Mouse (Mus musculus): ENCODE results near the gene Mical3. TPM values are rescaled to one million over a fixed set of nuclear protein-coding genes. Genes with fewer than 3 reads are reported as not detected.
A peak's percentile ranks its signal among the peaks of the same experiment; 100 is the strongest.

Mical3 gene
- polyA plus RNA-seq, 1 experiment from 2014 or later: 51.7 TPM

DNA sequence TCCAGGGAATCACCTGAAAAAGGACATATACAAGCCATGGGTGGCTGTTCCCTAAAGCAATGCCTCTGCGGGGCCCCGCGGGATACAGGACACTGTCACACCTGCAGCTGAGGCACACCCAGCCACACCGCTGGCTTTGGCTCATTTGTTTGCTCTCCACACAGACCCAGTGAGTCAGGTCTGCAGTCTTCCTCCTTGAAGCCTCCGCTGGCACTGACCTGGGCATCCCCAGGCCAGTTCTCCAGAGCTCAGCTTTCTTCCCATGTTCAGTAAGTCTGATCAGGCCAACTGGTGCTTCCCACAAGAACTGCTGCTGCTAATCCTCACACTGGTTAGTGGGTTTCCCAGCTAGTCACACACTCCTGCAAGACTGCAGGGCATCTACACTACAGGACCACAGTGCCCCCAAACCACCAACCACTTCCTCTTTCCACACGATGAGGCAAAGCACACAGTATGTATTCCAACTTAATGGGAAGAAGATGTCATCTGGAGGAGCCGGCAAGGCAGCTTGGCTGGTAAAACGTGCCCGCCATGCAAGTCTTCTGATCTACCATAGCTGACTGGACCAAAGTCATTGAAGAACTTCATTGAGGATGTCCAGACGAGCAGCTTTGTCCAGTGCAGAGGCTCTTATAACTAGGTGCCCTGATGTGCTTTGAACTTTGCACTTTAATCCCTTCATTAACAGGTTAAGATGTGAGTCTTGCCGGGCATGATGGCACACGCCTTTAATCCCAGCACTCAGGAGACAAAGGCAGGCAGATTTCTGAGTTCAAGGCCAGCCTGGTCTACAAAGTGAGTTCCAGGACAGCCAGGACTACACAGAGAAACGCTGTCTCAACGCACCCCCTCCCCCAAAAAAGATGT lies 228.8 kb downstream of the Mical3 start:
- no peak overlapping the region for H3K4me2 ChIP-seq (ENCODE audit: low read length)
- H3K36me3 ChIP-seq (ENCODE audit: control insufficient read depth, insufficient read depth, low read length): no peaks in the 10 kb centered on the region
- no peak overlapping the region for H3K27ac ChIP-seq (replicated peaks; ENCODE audit: low read depth, low read length)
- DNase-seq (no peak), ATAC-seq (ENCODE audit: low FRiP score, low TSS enrichment) (no peak)
- 91% methylated on average over 14 of the region's 14 CpGs for WGBS
- no peaks in the 10 kb centered on the region for H3K4me1 ChIP-seq (ENCODE audit: control insufficient read depth, insufficient read depth, low read length)
- no peaks in the 10 kb centered on the region for H3K27me3 ChIP-seq (ENCODE audit: control insufficient read depth, insufficient read depth, low read length)
- H3K9ac ChIP-seq (replicated peaks; ENCODE audit: low read length): no peak overlapping the region
- no peak overlapping the region for H3K4me3 ChIP-seq (replicated peaks; ENCODE audit: low read depth, low read length)
- H3K9me3 ChIP-seq (ENCODE audit: control insufficient read depth, low read length): no peaks in the 10 kb centered on the region

DNA sequence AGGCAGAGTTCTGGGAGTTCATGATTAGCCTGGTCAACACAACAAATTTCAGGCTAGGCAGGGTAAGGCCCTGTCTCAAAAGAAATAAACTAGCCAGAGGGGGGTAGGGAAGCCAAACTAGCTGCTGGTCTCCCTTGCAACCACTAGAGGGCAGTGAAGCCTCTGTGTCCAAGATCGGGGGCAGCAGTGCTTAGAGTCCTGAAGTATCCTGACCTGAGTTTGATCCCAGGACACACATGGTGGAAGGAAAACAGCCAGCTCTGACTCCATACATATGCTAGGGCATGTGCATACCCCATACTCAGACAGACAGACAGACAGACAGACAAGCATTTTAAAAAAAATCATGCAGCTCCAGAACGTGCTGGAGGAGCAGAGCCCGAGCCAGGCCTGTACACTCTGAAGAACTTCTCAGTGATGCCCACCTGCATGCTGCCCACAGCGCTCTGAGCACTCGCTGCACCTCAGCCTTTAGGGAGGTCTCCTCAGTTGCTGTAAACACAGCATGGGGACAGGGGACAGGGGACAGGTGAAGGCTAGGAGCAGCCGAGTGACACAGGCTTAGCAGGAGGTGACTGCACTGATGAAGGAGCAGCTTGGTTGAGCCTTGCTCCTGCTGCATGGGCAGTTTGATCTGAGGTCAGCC lies 232.5 kb downstream of the Mical3 start:
- no peak overlapping the region for H3K4me2 ChIP-seq (ENCODE audit: low read length)
- H3K4me1 ChIP-seq (ENCODE audit: control insufficient read depth, insufficient read depth, low read length): no peaks in the 10 kb centered on the region
- no peak for ATAC-seq (ENCODE audit: low FRiP score, low TSS enrichment)
- H3K36me3 ChIP-seq (ENCODE audit: control insufficient read depth, insufficient read depth, low read length): peaks cover 25% of the 10 kb centered on the region
- no peak overlapping the region for H3K27ac ChIP-seq (replicated peaks; ENCODE audit: low read depth, low read length)
- no peaks in the 10 kb centered on the region for H3K9me3 ChIP-seq (ENCODE audit: control insufficient read depth, low read length)
- 67% methylated on average over 6 of the region's 6 CpGs for WGBS
- H3K27me3 ChIP-seq (ENCODE audit: control insufficient read depth, insufficient read depth, low read length): no peaks in the 10 kb centered on the region
- H3K4me3 ChIP-seq (replicated peaks; ENCODE audit: low read depth, low read length): no peak overlapping the region
- no peak overlapping the region for H3K9ac ChIP-seq (replicated peaks; ENCODE audit: low read length)
- peak; percentile 77 for DNase-seq

DNA sequence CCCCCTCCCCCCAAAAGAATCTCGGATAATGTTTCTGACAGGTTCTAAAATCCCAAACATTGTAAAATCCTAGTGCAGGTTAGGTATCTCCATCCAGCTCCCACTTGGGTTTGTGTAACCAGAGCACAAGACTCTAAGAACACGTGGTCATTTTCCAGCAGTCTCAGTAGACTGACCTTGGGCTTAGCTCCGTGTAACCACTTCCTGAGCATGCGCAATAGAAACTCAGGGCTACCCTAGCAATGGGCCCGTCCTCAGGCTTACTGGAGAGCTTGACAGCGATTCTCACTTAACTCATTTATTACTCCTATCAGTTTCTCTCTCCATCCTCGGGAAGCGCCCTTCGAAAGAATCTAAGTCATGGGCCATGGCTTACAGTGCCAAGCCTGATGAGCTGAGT lies 236.3 kb downstream of the Mical3 start:
- Histone ChIP-seq H3K27me3 (ENCODE audit: control insufficient read depth, insufficient read depth, low read length) (no peaks in the 10 kb centered on the region), H3K9me3 (ENCODE audit: control insufficient read depth, low read length) (no peaks in the 10 kb centered on the region), H3K4me3 (replicated peaks; ENCODE audit: low read depth, low read length) (no peak overlapping the region), H3K27ac (replicated peaks; ENCODE audit: low read depth, low read length) (no peak overlapping the region), H3K36me3 (ENCODE audit: control insufficient read depth, insufficient read depth, low read length) (peaks cover 48% of the 10 kb centered on the region), H3K4me2 (ENCODE audit: low read length) (no peak overlapping the region), H3K4me1 (ENCODE audit: control insufficient read depth, insufficient read depth, low read length) (no peaks in the 10 kb centered on the region), H3K9ac (replicated peaks; ENCODE audit: low read length) (no peak overlapping the region)
- WGBS: 93% methylated on average over 9 of the region's 9 CpGs
- ATAC-seq (ENCODE audit: low FRiP score, low TSS enrichment) (no peak), DNase-seq (no peak)

DNA sequence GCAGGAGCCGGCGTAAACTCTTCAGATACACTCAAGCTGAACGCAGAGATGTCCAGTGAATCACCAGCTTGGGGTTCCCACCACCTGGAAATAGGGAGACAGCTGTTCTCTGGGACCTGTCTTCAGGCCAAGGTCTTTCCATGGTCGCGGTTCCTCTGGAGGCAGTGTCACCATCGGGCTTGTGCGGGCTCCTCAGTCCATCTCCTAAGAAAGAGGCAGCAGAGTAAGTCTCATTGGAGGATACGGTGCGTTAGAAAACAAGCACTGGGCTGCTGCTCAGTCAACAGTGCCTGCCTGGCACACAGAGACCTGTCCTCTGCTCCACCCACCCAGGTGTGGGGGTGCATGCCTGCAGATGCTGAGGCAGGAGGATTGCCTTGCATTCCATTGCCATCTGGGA lies 236.7 kb downstream of the Mical3 start:
- no peaks in the 10 kb centered on the region for H3K4me1 ChIP-seq (ENCODE audit: control insufficient read depth, insufficient read depth, low read length)
- H3K9ac ChIP-seq (replicated peaks; ENCODE audit: low read length): no peak overlapping the region
- DNase-seq: no peak
- WGBS: 97% methylated on average over 9 of the region's 9 CpGs
- no peaks in the 10 kb centered on the region for H3K9me3 ChIP-seq (ENCODE audit: control insufficient read depth, low read length)
- ATAC-seq (ENCODE audit: low FRiP score, low TSS enrichment): no peak
- H3K27me3 ChIP-seq (ENCODE audit: control insufficient read depth, insufficient read depth, low read length): no peaks in the 10 kb centered on the region
- no peak overlapping the region for H3K4me2 ChIP-seq (ENCODE audit: low read length)
- H3K36me3 ChIP-seq (ENCODE audit: control insufficient read depth, insufficient read depth, low read length): peaks cover 52% of the 10 kb centered on the region
- no peak overlapping the region for H3K4me3 ChIP-seq (replicated peaks; ENCODE audit: low read depth, low read length)
- H3K27ac ChIP-seq (replicated peaks; ENCODE audit: low read depth, low read length): no peak overlapping the region

DNA sequence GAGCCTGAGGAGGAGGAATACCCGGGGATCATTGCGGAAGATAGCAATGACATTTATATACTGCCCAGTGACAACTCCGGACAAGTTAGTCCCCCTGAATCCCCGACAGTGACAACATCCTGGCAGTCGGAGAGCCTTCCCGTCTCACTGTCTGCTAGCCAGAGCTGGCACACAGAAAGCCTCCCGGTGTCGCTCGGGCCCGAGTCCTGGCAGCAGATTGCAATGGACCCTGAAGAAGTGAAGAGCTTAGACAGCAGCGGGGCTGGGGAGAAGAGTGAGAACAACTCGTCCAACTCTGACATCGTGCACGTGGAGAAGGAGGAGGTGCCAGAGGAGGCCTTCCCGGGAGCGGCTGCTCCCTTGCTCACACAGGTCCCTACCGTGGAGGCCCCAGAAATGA lies 244.1 kb downstream of the Mical3 start:
- Histone ChIP-seq H3K9me3 (ENCODE audit: control insufficient read depth, low read length) (no peaks in the 10 kb centered on the region), H3K27ac (replicated peaks; ENCODE audit: low read depth, low read length) (no peak overlapping the region), H3K4me1 (ENCODE audit: control insufficient read depth, insufficient read depth, low read length) (no peaks in the 10 kb centered on the region), H3K36me3 (ENCODE audit: control insufficient read depth, insufficient read depth, low read length) (peaks cover 55% of the 10 kb centered on the region), H3K27me3 (ENCODE audit: control insufficient read depth, insufficient read depth, low read length) (no peaks in the 10 kb centered on the region), H3K9ac (replicated peaks; ENCODE audit: low read length) (no peak overlapping the region), H3K4me3 (replicated peaks; ENCODE audit: low read depth, low read length) (no peak overlapping the region), H3K4me2 (ENCODE audit: low read length) (no peak overlapping the region)
- WGBS: 93% methylated on average over 17 of the region's 17 CpGs
- ATAC-seq (ENCODE audit: low FRiP score, low TSS enrichment) (no peak), DNase-seq (no peak)

DNA sequence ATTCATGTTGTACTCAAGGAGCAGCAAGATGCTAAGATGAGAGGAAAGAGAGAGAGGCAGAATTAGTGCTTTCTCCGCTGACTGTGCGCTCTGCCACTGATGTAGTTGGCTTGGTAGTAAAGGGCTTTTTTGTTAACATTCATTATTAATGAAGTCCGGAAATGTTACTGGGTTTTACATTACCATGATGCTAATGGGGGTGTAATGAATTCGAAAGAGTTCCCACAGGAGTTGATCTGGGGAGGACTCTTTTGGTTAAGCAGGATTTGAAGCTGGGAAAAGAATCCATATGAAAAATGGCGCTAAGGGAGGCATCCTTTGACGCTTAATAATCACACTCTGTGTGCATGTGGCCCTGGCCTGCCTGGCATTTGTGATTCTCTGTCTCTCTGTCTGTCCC lies 246.4 kb downstream of the Mical3 start:
- ATAC-seq (ENCODE audit: low FRiP score, low TSS enrichment): no peak; the same call in 1 of the 2 replicates
- no peak overlapping the region; the same call in 1 of the 2 replicates for H3K27ac ChIP-seq (replicated peaks; ENCODE audit: low read depth, low read length)
- peaks cover 46% of the 10 kb centered on the region for H3K36me3 ChIP-seq (ENCODE audit: control insufficient read depth, insufficient read depth, low read length)

More for the DNA sequence above, 246.4 kb downstream of the Mical3 start:
- Histone ChIP-seq H3K9ac (replicated peaks; ENCODE audit: low read length) (no peak overlapping the region), H3K4me3 (replicated peaks; ENCODE audit: low read depth, low read length) (no peak overlapping the region), H3K9me3 (ENCODE audit: control insufficient read depth, low read length) (no peaks in the 10 kb centered on the region), H3K27me3 (ENCODE audit: control insufficient read depth, insufficient read depth, low read length) (no peaks in the 10 kb centered on the region), H3K4me1 (ENCODE audit: control insufficient read depth, insufficient read depth, low read length) (no peaks in the 10 kb centered on the region), H3K4me2 (ENCODE audit: low read length) (no peak overlapping the region)
- WGBS: 52% methylated on average over 6 of the region's 6 CpGs
- DNase-seq: peak; percentile 68

Other genes with a start within 250 kb of the Mical3 start
- 41.7 and 46.4 TPM in 2 replicates for gene Bid, start 214.1 kb downstream of the Mical3 start, polyA plus RNA-seq (2014; fragmentation: Nextera tagmentation; extraction: Ambion mirVana)
- 15.1 and 16.4 TPM in 2 replicates for gene Pex26, start 52.7 kb upstream of the Mical3 start, polyA plus RNA-seq (2014; fragmentation: Nextera tagmentation; extraction: Ambion mirVana)
- gene Tuba8, start 79.7 kb upstream of the Mical3 start, polyA plus RNA-seq (2014; fragmentation: Nextera tagmentation; extraction: Ambion mirVana): 0.36 and 0.53 TPM in 2 replicates
- 0.65 and 6.2 TPM in 2 replicates for gene Usp18, start 114.9 kb upstream of the Mical3 start, polyA plus RNA-seq (2014; fragmentation: Nextera tagmentation; extraction: Ambion mirVana)
- 0.51 and 33.1 TPM in 2 replicates for gene Slc6a13, start 169.2 kb upstream of the Mical3 start, polyA plus RNA-seq (2014; fragmentation: Nextera tagmentation; extraction: Ambion mirVana)
- gene Slc6a12, start 212.1 kb upstream of the Mical3 start, polyA plus RNA-seq (2014; fragmentation: Nextera tagmentation; extraction: Ambion mirVana): 1.6 TPM in 1 of 2 replicates, not detected in the other

Measured in midbrain, embryonic 14.5 days (tissue).